Mouse (Mus musculus) kidney, adult 18-20 months (tissue): ENCODE results near the gene Col4a1.

Experiments used
- DNase-seq: peaks from one replicate; pipeline ENCODE4 v3.0.0; 2021

Col4a1 gene

GRCm38 (mm10) chr8:11225577-11226434 is 86.8 kb downstream of the Col4a1 start:
- DNase-seq: no peak

- DNase-seq: no peak
These were observed 88.4 kb downstream of the Col4a1 start for GRCm38 (mm10) chr8:11224178-11224577.

- DNase-seq: peak; percentile 40
These were observed 91.3 kb downstream of the Col4a1 start for GRCm38 (mm10) chr8:11221353-11221752.

- no peak for DNase-seq
These were observed 93.3 kb downstream of the Col4a1 start for GRCm38 (mm10) chr8:11219282-11219681.

DNA sequence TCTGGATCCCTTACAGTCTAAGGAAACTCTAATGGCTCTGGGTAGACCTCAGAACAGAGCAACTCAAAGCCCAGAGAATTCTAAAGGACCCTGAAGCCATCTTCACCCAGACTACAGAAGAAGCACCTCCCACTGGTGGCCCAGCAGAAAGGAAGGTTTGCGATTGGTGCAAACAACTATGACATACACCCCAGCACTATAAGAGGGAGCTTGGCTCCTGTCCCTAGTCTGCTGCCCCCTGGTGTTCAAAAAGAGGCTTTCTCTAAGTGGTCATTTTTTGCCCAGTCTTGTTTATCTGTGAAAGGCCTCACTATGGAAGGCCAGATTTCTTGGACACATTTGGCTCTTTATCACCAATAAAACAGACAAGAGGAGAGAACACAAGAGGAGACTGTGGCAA is 97.4 kb downstream of the Col4a1 start:
- DNase-seq: peak; percentile 31

GRCm38 (mm10) chr8:11206509-11206908 is 106.1 kb downstream of the Col4a1 start:
- DNase-seq: no peak

GRCm38 (mm10) chr8:11205532-11205931 is 107.1 kb downstream of the Col4a1 start:
- no peak for DNase-seq

- no peak for DNase-seq
These were observed 109.1 kb downstream of the Col4a1 start for GRCm38 (mm10) chr8:11203260-11204110.

DNA sequence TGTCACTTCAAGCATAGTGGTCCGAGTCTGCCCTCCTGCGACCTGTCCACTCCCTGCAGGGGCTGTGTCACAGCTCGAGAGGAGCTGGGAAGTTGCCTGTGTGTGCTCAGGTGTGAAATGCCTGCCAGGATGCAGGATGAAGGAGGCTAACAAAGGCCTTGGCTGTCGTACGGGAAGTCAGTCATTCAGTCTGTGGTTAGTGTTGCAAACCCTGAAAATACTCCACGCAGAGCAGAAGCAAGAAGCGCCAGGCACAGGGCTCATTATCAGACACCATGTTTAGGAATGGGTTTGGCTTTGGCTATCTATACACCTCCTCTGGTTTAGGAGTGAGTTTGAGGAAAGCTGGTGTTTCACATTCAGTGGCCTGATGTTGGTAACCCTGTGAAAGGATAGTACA is 114.0 kb downstream of the Col4a1 start:
- DNase-seq: no peak

- DNase-seq: no peak
These were observed 114.6 kb downstream of the Col4a1 start for GRCm38 (mm10) chr8:11197988-11198387.

DNA sequence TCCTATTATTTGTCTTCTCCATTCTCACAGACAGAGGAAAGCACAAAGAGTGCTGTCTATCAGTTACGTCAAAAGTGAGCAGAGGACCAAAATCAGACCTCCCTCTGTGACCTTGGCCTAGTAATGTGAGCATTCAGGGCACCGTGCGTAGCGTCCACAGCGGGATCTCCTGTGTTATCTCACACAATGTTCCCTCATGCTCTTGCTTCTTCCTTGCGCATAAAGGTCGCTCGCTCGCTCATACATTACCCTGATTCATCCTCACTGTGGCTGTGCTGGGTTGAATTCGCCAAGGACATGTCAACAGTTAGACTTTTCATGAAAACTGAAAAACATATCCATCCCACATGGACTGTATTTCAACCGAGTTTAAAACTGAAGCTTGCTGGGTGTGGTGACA is 115.4 kb downstream of the Col4a1 start:
- DNase-seq: no peak

DNA sequence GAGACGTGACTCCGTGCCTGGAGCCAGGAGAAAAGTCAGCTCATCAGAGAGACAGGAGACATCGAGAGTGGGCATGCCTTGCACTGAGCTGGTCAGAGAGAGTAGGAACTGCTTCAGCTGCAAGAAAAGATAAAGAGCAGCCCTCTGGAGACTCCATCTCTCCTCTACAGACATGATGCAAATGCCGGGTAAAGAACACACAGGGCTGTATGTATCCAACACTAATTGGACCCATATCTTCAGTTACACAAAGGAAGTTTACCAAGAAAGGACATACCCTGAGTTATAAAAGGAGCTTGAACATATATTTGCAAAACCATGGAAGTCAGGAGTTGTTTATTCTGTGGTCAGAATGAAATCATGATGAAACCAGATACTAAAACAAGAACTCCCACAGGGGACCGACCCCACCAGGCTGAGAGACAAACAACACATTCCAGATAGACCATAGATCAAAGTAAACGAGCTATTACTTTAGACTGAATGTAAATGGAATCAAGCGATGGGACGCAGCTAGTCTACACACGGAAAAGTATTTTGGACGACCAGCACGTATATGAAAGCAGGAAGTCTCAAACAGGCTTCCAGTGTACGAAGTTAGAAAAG is 119.8 kb downstream of the Col4a1 start:
- no peak for DNase-seq

DNA sequence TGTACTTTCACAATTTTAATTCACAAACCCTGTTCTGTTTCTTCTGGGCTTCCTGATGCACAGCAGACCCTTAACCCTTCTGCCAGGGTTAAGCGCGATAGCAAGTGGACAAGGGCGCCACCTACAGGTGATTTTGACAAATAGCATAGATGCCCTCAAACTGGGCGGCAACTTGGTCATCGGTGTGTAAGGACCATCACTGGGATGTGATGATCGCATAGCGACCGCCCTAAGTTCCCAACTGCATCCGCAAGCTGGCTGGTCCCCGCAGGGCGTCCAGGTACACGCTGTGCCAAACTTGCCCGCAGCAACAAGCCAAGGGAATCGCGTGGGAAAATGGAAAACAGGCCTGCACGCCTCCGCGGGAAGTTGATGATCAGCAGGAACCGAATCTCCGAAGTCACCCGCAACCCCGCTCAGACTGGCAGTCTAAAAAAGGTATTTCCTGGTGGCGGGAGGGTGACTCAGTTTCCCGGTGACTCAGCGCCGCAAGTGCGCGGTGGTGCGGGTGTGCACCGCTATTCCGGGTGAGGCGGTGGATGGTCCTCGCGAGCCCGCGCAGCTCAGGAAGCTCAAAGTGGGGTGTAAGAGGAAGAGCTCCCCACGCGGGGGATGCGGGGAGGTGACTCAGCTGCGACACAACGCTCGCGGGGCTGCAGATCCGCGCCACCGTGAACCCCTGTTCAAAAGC is 124.9 kb downstream of the Col4a1 start:
- DNase-seq: peak; percentile 63

DNA sequence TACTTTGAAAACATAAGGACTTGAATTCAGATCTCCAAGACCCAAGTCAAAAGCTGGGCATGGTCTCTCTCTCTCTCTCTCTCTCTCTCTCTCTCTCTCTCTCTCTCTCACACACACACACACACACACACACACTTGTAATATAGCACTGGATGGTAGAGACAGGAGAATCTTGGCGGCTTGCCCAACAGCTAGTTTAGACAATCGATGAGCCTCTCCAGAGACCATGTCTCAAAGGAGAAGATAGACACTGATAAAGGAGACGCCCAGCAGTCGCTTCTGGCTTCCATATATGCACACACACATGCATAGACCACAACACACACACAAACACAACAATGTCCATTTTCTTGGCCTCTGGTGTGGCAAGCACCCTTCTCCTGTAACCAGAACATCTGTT is 126.2 kb downstream of the Col4a1 start:
- no peak for DNase-seq

GRCm38 (mm10) chr8:11185672-11186071 is 127.0 kb downstream of the Col4a1 start:
- no peak for DNase-seq

- no peak for DNase-seq
These were observed 129.0 kb downstream of the Col4a1 start for GRCm38 (mm10) chr8:11183611-11184031.

- DNase-seq: no peak
These were observed 130.0 kb downstream of the Col4a1 start for GRCm38 (mm10) chr8:11182606-11183005.

- DNase-seq: no peak
These were observed 130.5 kb downstream of the Col4a1 start for GRCm38 (mm10) chr8:11182148-11182484.

DNA sequence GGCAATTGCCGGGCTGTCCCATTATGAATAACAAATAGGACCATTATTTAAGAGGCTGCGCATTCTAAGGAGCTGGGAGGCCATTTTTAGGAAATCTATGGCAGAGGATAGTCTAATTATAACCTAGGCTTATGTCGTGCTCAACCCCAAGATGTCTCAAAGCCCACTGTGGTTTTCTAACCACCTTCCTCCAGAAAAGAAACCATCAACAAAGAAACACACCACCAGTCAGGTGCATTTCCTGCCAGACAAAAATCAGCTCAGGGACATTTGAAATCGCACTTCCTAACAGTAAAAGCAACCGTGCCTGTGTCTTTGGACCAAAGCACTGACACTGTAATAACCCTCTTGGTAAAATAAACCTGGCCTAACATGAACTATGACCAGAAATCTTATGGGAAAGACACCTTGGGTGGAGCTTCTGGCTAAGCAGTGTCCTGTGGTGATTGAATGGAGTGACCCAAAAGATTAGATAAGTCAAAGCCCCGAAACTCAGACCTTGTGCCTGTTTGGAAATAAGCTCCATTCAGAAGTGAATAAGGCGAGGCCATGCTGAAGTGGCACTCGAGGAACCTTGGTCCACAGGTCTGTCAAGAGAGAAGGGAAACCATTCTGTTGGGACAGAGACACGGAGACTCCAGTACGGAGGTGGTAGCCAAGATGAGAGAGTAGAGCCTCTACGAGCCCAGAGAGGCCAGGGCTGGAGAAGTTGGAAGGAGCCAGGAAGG is 131.0 kb downstream of the Col4a1 start:
- DNase-seq: no peak

DNA sequence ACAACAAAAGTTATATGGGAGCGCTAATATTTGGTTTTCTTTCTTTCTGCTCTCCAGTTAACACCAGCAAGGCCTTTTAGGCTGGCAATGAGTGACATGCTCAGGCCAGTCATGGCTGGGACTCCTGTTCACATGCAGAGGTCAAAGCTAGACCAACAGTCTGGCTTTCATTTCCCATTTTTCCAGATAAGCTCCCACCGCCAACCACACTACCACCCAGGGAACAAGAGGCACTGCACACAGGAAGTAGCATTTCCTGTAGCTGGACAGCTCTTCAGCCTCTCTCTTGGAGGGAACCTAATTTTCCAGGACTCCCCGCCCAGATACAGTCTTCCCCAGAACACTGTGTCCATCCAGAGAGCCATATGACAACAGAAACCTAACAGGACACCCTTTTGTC is 132.8 kb downstream of the Col4a1 start:
- no peak for DNase-seq

- DNase-seq: no peak
These were observed 136.2 kb downstream of the Col4a1 start for GRCm38 (mm10) chr8:11176393-11176792.
